Mouse (Mus musculus): ENCODE data around the gene Sag. TPM values are rescaled to one million over a fixed set of nuclear protein-coding genes. Genes with fewer than 3 reads are reported as not detected.

The Sag gene
- polyA plus RNA-seq, 1 experiment = 0.39 TPM

Other genes starting within 250 kb of the Sag start
- gene Ngef, start 229.8 kb upstream of the Sag start, polyA plus RNA-seq (2012; rRNA removed) = 5.6 and 6.3 TPM in 2 replicates
- 8.5 and 12.4 TPM in 2 replicates for gene Inpp5d, start 183.4 kb upstream of the Sag start, polyA plus RNA-seq (2012; rRNA removed)
- gene Atg16l1, start 47.8 kb upstream of the Sag start, polyA plus RNA-seq (2012; rRNA removed) = 32.5 and 36.1 TPM in 2 replicates
- 22.2 and 22.5 TPM in 2 replicates for gene Dgkd, start 49.6 kb downstream of the Sag start, polyA plus RNA-seq (2012; rRNA removed)
- 19.4 and 23.5 TPM in 2 replicates for gene Usp40, start 204.9 kb downstream of the Sag start, polyA plus RNA-seq (2012; rRNA removed)

Measured in urinary bladder, adult 2 months (tissue).